Mouse (Mus musculus) liver, postnatal 0 days (tissue): ENCODE measurements around the gene Pradc1.

Experiments
- CTCF ChIP-seq: sonication (generic); IDR thresholded peaks from 2 replicates; pipeline ENCODE4 v1.5.1; 2016; ENCODE audit warnings: antibody characterized with exemption, low read depth
- EP300 ChIP-seq: IDR thresholded peaks from 2 replicates; pipeline ENCODE4 v1.6.1; 2016; ENCODE audit warnings: antibody characterized with exemption, low read depth, mild to moderate bottlenecking

DNA sequence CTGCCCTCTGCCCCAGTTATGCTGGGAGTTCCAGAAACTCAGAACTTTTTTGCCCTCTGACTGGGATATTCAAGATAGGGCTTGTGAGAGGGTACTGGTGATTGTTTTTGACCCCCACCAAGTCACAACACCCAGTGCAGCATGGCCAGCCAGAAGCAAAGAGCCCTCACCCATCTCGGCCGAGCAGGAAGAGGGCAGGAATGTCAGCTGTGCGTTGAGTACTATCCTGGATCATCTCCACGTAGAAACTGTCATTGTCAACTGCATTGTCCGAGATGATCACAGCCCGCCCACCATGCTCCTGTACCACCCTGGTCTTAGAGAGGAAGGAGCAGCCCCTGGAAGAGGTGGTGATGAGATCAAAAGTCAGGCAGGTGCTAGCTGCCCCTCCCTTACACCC, 4.4 kb downstream of the Pradc1 start:
- no peak for TF ChIP-seq CTCF
- TF ChIP-seq EP300, result no peak
